Mouse (Mus musculus): ENCODE data around the gene Rnpepl1.

DNA sequence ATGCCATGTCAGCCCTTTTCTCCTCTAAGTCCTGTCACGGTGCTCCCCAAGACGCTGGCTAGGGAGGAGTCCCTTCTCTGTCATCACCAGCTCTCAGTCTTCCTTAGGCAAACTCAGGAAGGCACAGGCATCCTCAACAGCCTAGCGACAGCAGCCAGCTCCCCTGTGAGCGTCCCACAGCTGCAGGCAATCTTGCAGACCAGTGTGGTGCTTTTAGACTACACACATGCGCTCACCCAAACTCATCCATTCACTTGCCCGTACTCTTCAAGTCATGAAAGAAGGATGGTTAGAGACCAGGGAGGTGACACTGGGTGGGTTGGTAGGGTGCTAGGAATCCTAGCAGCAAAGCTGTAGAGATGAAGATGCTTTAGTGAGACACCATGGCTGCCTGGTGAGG is 49.1 kb upstream of the Rnpepl1 start:
- TF ChIP-seq CTCF (IDR thresholded peaks at IDR 0.05; ENCODE audit: low read depth, low read length) (no peak), POLR2A (IDR thresholded peaks at IDR 0.05; ENCODE audit: borderline replicate concordance, low read depth, low read length) (no peak)
